Mouse (Mus musculus) stomach, embryonic 14.5 days (tissue): ENCODE results near the gene R3hdm2. TPM values are rescaled to one million over a fixed set of nuclear protein-coding genes. Genes with fewer than 3 reads are reported as not detected.
A peak's percentile ranks its signal among the peaks of the same experiment; 100 is the strongest.

Experiments used
- ATAC-seq: fragments of 200-750 bp; cut with Nextera tagmentation; 2 replicates; pipeline ENCODE4 v1.8.0; 2017; ENCODE audit warnings: low read depth, moderate TSS enrichment; ENCODE audit not compliant: insufficient number of reproducible peaks, insufficient read depth, low FRiP score
- H3K27ac ChIP-seq: fragments of 300-500 bp; sonication (generic); 2 replicates; pipeline ENCODE4 v1.5.1; 2014; ENCODE audit warnings: mild to moderate bottlenecking, low read length, moderate library complexity, mixed read lengths
- H3K27me3 ChIP-seq: fragments of 300-500 bp; sonication (generic); 2 replicates; pipeline ENCODE4 v1.6.1; 2014; ENCODE audit warnings: low read length, control low read depth, mixed read lengths; ENCODE audit not compliant: control insufficient read depth, insufficient read depth
- H3K36me3 ChIP-seq: fragments of 300-500 bp; sonication (generic); 2 replicates; pipeline ENCODE4 v1.6.1; 2014; ENCODE audit warnings: mild to moderate bottlenecking, control low read depth, low read length, moderate library complexity, mixed read lengths; ENCODE audit not compliant: control insufficient read depth, insufficient read depth
- H3K4me1 ChIP-seq: fragments of 300-500 bp; sonication (generic); 2 replicates; pipeline ENCODE4 v1.6.1; 2014; ENCODE audit warnings: low read length, control low read depth, mixed read lengths; ENCODE audit not compliant: control insufficient read depth, insufficient read depth
- H3K4me2 ChIP-seq: fragments of 300-500 bp; sonication (generic); replicated peaks from 2 replicates; pipeline ENCODE4 v1.6.1; 2014; ENCODE audit warnings: low read depth, low read length, control low read depth
- H3K4me3 ChIP-seq: fragments of 300-500 bp; sonication (generic); 2 replicates; pipeline ENCODE4 v1.5.1; 2014; ENCODE audit warnings: low read depth, low read length, control low read depth
- H3K9ac ChIP-seq: fragments of 300-500 bp; sonication (generic); replicated peaks from 2 replicates; pipeline ENCODE4 v1.6.1; 2014; ENCODE audit warnings: low read depth, mild to moderate bottlenecking, control low read depth, low read length, moderate library complexity, mixed read lengths
- H3K9me3 ChIP-seq: fragments of 300-500 bp; sonication (generic); 2 replicates; pipeline ENCODE4 v1.6.1; 2016; ENCODE audit warnings: low read depth, low read length, control low read depth; ENCODE audit not compliant: control insufficient read depth
- WGBS: fragments of 180-500 bp; shearing (Covaris S2); extraction: QIAGEN DNeasy Blood & Tissue Kit; methylation state at CpG from one replicate; pipeline ENCODE4 v1.1.7; 2014; 5-methylcytosine and 5-hydroxymethylcytosine counted together
- polyA plus RNA-seq: library from polyadenylated mRNA; unstranded; fragments of >200 nt; fragmentation: Nextera tagmentation; extraction: Ambion mirVana; gene quantifications from 2 replicates; pipeline ENCODE4 v1.2.1, GENCODE M21; 2014

The R3hdm2 gene
- polyA plus RNA-seq, 1 experiment from 2014 or later = 37.3 TPM

DNA sequence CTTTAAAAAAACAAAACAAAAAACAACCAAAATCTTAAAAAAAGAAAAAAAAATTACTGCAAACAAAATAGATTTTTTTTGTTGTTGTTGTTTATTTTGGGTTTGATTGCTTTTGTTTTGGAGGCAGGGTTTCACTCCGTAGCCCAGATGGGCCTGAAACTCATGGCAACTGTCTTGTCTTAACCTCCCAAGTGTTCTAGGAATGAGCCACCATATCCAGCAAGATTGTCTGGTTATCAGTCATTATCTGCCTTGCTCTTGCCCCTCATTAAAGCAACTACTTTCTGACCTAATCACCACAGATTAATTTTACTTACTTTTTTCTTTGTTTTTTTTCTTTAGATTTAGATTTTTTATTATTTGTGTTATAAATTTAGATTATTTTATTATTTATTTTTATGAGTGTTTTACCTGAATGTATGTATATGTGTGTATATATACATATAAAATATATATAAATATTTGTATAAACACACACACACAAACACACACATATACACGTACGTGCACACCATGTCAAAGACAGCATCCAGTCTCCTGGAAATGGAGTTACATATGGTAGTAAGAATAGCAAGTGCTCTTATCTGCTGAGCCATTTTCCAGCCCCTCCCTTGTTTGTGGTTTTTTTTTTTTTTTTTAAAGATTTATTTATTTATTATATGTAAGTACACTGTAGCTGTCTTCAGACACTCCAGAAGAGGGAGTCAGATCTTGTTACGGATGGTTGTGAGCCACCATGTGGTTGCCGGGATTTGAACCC is 57.4 kb downstream of the R3hdm2 start:
- WGBS = 87% methylated on average over 5 of the region's 5 CpGs
- H3K4me3 ChIP-seq = no peak overlapping the region

GRCm38 (mm10) chr10:127453701-127454100 is 73.6 kb downstream of the R3hdm2 start:
- peaks cover 47% of the 10 kb centered on the region for H3K36me3 ChIP-seq

More for the DNA sequence above, 57.4 kb downstream of the R3hdm2 start:
- peaks cover 3% of the 10 kb centered on the region; the same call in 1 of the 2 replicates for H3K4me1 ChIP-seq
- no peaks in the 10 kb centered on the region for H3K27me3 ChIP-seq
- H3K36me3 ChIP-seq = no peaks in the 10 kb centered on the region
- no peak overlapping the region for H3K4me2 ChIP-seq
- ATAC-seq = no peak
- H3K9ac ChIP-seq = no peak overlapping the region
- H3K9me3 ChIP-seq = no peaks in the 10 kb centered on the region
- H3K27ac ChIP-seq = no peak overlapping the region

GRCm38 (mm10) chr10:127462411-127463096 is 82.4 kb downstream of the R3hdm2 start:
- no peak overlapping the region for H3K4me2 ChIP-seq
- H3K36me3 ChIP-seq = peaks cover 47% of the 10 kb centered on the region
- H3K4me1 ChIP-seq = no peaks in the 10 kb centered on the region
- H3K9me3 ChIP-seq = no peaks in the 10 kb centered on the region
- ATAC-seq = no peak
- H3K27me3 ChIP-seq = no peaks in the 10 kb centered on the region
- WGBS = 88% methylated on average over 5 of the region's 5 CpGs
- no peak overlapping the region for H3K9ac ChIP-seq
- H3K4me3 ChIP-seq = no peak overlapping the region
- no peak overlapping the region for H3K27ac ChIP-seq

More at GRCm38 (mm10) chr10:127453701-127454100, 73.6 kb downstream of the R3hdm2 start:
- H3K27me3 ChIP-seq = no peaks in the 10 kb centered on the region
- H3K9me3 ChIP-seq = no peaks in the 10 kb centered on the region
- H3K4me3 ChIP-seq = no peak overlapping the region
- H3K27ac ChIP-seq = no peak overlapping the region
- no peak overlapping the region for H3K4me2 ChIP-seq
- H3K4me1 ChIP-seq = no peaks in the 10 kb centered on the region
- WGBS = 96% methylated on average over 1 of the region's 1 CpGs
- H3K9ac ChIP-seq = no peak overlapping the region
- no peak for ATAC-seq

DNA sequence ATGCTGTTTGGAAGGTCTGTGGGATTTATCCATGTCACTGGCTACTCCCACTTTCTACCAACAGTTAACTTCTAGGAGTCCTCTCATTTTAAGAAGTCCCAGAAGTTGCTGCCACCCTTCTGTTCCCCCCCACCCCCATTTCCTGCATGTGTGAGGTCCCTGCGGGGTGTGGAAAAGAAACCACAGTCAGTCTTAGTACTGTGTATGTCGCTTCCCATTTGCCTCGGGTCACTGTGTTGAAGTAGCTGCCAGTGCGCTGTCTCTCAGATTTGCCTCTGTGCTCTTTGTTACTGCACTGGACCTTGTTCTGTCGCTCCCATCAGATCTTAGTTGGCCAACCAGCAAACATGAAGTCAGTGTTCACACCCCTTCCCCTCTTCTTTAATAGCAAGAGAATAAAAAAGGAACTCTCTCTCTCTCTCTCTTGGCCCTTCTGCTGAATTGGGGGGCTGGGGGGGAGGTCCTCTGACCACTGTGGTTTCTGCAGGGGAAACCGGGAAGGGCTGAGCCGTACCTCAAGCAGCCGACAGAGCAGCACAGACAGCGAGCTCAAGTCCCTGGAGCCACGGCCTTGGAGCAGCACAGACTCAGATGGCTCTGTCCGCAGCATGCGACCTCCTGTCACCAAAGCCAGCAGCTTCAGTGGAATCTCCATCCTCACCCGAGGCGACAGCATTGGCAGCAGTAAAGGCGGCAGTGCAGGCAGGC is 91.3 kb downstream of the R3hdm2 start:
- no peak overlapping the region for H3K4me2 ChIP-seq
- peaks cover 10% of the 10 kb centered on the region for H3K36me3 ChIP-seq
- H3K9me3 ChIP-seq = no peaks in the 10 kb centered on the region
- H3K4me1 ChIP-seq = no peaks in the 10 kb centered on the region
- H3K27ac ChIP-seq = peak overlapping the region; percentile 39; the same call in 1 of the 2 replicates
- 61% methylated on average over 15 of the region's 15 CpGs for WGBS
- H3K27me3 ChIP-seq = no peaks in the 10 kb centered on the region
- no peak overlapping the region for H3K4me3 ChIP-seq
- no peak for ATAC-seq
- no peak overlapping the region for H3K9ac ChIP-seq

DNA sequence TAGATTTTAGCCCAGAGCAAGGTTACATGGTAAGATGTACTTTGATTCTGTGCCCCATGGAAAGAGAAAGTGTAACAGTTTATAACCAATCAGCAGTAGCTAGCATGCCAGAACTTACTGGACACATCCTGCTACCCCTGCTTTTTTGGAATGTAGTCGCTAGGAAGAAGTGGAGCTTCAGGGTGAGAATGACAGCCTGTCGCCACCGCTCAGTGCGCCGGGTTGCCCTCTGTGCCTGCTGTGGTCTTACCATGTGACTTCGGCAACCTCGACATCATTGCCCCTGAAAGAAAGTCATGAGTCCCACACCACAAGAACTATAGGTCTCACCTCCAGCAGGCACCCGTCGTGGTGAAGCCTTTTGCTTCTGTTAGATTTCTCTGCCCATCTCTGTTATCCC is 92.6 kb downstream of the R3hdm2 start:
- Histone ChIP-seq H3K9me3 (no peaks in the 10 kb centered on the region), H3K27ac (no peak overlapping the region), H3K4me2 (no peak overlapping the region), H3K36me3 (peaks cover 12% of the 10 kb centered on the region), H3K27me3 (no peaks in the 10 kb centered on the region), H3K4me3 (no peak overlapping the region), H3K4me1 (no peaks in the 10 kb centered on the region), H3K9ac (no peak overlapping the region)
- ATAC-seq = no peak
- 86% methylated on average over 9 of the region's 9 CpGs for WGBS

DNA sequence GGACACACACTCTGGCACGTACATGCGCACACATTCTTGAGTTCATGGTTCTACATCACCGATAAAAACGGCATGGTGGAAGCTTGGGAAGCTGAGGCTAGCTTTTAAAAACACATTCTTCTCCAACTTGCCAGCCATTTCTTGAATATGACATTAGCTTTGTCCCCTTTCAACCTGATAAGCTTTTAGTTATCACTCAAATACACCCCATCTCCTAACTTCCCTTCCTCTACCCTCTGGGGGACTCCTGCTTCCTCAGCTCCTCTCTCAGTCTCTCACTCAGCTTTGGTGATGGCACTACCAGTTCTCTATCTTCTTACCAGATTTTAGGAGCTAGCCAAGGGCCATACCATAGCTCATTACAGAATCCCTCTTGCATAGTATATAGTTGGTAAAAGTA is 95.0 kb downstream of the R3hdm2 start:
- H3K4me2 ChIP-seq = no peak overlapping the region
- H3K27ac ChIP-seq = no peak overlapping the region
- peaks cover 12% of the 10 kb centered on the region for H3K36me3 ChIP-seq
- 96% methylated on average over 4 of the region's 4 CpGs for WGBS
- H3K27me3 ChIP-seq = no peaks in the 10 kb centered on the region
- no peak for ATAC-seq
- no peaks in the 10 kb centered on the region for H3K4me1 ChIP-seq
- H3K9ac ChIP-seq = no peak overlapping the region
- H3K4me3 ChIP-seq = no peak overlapping the region
- no peaks in the 10 kb centered on the region for H3K9me3 ChIP-seq

DNA sequence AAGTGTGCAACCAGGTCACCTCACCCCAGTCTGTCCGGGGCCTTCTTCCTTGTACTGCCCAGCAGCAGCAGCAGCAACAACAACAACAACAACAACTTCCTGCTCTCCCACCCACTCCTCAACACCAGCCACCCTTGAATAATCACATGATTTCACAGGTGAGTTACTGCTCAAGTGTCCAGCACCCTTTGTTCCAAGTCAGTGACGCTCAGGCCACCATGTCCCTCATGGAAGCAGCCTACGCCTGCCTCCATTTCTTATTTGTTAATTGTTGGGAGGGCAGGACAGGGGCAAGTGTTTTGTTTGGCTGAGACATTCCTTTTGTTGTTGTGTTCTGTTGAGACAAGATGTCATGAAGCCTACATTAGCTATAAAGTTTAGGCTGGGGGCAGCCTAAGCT is 96.4 kb downstream of the R3hdm2 start:
- Histone ChIP-seq H3K27ac (no peak overlapping the region), H3K9me3 (no peaks in the 10 kb centered on the region), H3K9ac (no peak overlapping the region), H3K27me3 (no peaks in the 10 kb centered on the region), H3K36me3 (peaks cover 12% of the 10 kb centered on the region), H3K4me1 (no peaks in the 10 kb centered on the region), H3K4me3 (no peak overlapping the region), H3K4me2 (no peak overlapping the region)
- WGBS = 83% methylated on average over 3 of the region's 3 CpGs
- ATAC-seq = no peak

GRCm38 (mm10) chr10:127477301-127477700 is 97.2 kb downstream of the R3hdm2 start:
- no peak overlapping the region for H3K27ac ChIP-seq
- H3K4me1 ChIP-seq = no peaks in the 10 kb centered on the region
- no peak overlapping the region for H3K4me3 ChIP-seq
- no peak overlapping the region for H3K4me2 ChIP-seq
- no peaks in the 10 kb centered on the region for H3K27me3 ChIP-seq
- no peak overlapping the region for H3K9ac ChIP-seq
- H3K9me3 ChIP-seq = no peaks in the 10 kb centered on the region
- 87% methylated on average over 7 of the region's 7 CpGs for WGBS
- peaks cover 12% of the 10 kb centered on the region for H3K36me3 ChIP-seq
- ATAC-seq = no peak
